Mouse (Mus musculus): ENCODE results near the gene Pcdh15.

Pcdh15 gene

GRCm38 (mm10) chr10:73098966-73099845 lies at the start of gene Pcdh15:
Pcdh15 (plus strand) TSS chr10:73099342.
- peak; percentile 6 for DNase-seq

DNA sequence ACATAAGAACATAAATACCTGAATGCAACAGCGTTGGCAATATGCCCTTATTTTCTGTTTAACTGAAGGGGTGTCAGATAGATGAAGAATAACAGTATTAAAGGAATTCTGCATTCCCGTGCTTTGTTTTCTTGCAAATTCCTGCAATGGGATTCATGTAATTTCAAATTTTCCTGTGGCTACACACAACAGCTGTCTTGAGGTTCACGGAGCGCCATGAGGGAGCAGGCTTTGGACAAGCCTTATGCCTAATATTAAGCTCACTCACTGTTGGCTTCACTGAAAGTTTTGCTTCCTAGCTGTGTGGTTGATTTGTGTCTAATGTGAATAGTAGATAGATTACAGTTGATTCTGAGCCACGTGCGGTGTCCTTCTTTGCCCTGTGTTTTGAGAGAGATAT lies 47.1 kb upstream of the Pcdh15 start:
- no peak for DNase-seq

DNA sequence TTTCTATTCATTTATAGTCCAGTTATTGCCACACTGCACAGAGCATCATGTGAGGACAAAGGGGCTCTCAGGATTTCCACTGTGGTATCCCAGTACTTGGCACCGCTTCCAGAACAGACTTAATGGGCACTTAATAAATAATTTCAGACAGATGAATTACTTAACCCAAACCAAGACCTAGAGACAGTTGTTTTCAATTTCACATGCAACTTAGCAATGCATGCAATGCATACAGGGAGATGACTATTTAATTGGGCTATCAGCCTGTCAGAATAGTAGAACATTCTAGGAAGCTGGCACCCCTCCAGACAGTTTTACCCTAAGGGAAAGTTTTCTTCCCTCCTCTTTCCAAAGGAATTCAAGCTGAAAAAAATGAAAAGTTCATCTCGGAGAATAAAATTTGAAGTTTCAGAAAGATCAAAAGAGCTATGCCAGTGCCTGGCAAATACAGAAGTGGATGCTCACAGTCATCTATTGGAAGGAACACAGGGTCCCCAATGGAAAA lies 39.4 kb upstream of the Pcdh15 start:
- DNase-seq = peak; percentile 7

GRCm38 (mm10) chr10:73086703-73087102 lies 12.4 kb upstream of the Pcdh15 start:
- no peak for DNase-seq

DNA sequence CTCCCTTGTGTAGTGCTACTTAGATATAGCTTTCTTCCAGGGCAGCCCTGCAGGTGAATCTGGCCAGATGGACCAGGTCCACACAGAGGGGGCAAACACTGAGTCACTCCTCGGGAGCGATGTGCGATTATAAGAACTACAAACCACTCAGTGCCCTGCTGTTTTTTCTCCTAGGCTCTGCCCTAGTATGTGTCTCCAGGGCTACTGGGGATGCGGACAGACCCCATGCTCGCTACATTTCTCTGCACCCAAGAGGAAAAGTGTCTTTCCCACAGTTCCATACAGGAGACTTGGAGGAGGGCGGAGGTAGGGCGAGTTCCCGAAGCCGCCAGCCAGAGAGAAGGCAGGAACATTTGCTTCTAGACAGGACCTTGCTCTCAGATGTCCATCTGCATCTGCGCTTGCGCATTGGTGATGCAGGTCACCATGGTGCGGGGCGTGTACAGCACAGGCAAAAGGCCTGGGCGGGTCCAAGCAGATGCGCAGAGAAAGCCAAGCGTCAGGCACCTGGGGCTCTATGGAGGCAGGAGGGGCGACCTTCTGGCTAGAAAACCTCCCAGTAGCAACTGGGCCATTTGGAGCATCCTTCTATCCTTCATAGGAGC lies 2.5 kb upstream of the Pcdh15 start:
- no peak for DNase-seq

DNA sequence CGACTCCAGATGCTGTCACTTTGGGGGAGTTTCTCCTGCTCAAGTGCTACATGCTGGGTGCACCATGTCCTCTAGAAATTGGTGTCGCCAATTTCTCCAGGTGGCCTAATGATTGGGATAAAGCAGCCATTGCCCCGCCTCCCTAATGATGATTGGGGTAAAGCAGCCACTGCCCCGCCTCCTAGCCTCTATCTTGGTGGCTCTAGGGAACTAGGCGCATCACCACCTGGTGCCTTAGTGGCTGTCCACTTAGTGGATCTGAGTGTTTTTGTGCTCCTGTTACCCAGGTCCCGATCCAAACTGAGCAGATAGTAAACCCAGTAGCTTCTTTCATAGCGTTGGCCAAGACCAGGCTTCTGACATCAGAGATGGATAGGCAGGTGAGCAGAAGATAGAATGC lies 2.0 kb upstream of the Pcdh15 start:
- DNase-seq = no peak

- peak; percentile 77 for DNase-seq
Measured at GRCm38 (mm10) chr10:73097979-73098378, 1.2 kb upstream of the Pcdh15 start.

- peak; percentile 10 for DNase-seq
Measured at GRCm38 (mm10) chr10:73099846-73100241, 702 bp downstream of the Pcdh15 start.

GRCm38 (mm10) chr10:73103383-73103994 lies 4.3 kb downstream of the Pcdh15 start:
- peak; percentile 10 for DNase-seq

GRCm38 (mm10) chr10:73105893-73106292 lies 6.8 kb downstream of the Pcdh15 start:
- peak; percentile 51 for DNase-seq

DNA sequence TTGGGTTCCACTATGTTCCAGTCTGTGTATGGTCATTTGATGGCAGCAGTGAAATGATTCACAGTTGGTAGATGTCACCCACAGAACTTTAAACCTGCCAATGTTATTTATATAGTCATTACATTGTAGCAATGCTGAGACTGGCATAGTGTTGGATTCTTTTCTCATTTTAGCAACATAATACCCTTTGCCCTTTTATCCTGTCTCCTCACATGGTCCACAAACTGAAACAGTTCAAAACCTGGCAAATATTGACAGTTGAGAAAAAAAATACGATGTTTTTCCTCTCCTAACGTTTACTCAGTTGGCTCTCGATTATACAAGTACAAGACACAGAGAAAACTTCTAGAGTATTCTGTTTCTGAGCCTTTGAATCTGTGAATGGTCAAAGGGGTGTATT lies 38.8 kb downstream of the Pcdh15 start:
- DNase-seq = no peak

GRCm38 (mm10) chr10:73147543-73147942 lies 48.4 kb downstream of the Pcdh15 start:
- DNase-seq = no peak

DNA sequence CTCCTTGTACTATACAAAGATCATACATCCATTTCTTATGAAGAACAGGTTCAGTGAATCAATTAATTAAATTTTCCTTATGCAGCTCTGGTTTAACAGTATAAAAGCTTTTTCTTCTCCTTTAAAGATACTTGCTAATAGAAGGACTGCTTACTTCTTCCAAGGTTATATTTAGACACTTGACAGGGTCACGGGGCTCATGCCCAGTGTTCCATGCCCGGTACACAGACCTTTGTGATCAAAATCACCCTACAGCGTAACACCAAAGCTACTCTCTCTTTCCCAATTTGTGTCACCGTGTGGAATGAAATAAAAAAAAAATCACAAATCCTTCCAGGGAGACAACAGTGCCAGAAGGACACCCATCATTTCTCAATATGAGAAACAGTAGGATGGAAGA lies 48.8 kb downstream of the Pcdh15 start:
- DNase-seq = no peak

- DNase-seq = no peak
Measured at GRCm38 (mm10) chr10:73154544-73154943, 55.4 kb downstream of the Pcdh15 start.

GRCm38 (mm10) chr10:73161757-73162156 lies 62.6 kb downstream of the Pcdh15 start:
- DNase-seq = no peak

DNA sequence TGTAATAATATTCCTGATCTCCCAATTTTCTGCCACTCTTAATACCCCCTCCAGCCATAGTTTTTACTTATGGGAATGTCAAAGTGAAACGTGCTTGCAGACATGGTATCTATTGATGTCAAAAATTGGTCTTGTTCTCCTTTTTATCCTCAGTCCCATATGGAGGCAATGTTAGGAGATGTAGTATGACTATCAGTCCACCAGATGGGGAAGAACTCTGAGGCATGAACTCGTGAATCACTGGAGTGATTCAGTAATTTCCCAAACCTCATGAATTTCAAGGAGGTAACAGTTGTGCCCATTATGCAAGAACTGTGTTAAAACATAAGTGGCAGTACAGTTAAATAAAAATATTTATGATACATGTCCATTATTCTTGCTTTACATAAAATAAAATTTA lies 116.9 kb downstream of the Pcdh15 start:
- DNase-seq = no peak

DNA sequence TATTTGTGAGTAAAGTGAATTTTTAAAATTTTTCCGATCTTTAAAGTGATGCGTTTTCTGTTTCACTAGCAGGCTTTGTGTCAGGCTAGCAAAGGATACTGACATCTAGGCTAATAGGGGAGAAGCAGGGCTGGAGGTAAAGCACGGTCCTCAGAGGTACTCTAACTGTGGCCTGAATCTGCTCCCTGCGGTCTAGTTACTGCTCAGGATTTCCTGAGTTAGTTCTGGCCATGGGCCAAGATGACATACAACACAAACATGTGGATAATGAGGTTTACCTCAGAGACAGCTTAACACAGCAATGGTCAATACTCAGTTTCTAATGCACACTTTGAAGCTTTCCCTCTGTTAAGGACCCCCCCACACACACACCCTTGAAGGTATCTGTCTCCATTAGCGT lies 143.2 kb downstream of the Pcdh15 start:
- DNase-seq = no peak

- no peak for DNase-seq
Measured at GRCm38 (mm10) chr10:73280438-73280837, 181.3 kb downstream of the Pcdh15 start.

GRCm38 (mm10) chr10:73296456-73296855 lies 197.3 kb downstream of the Pcdh15 start:
- DNase-seq = no peak

DNA sequence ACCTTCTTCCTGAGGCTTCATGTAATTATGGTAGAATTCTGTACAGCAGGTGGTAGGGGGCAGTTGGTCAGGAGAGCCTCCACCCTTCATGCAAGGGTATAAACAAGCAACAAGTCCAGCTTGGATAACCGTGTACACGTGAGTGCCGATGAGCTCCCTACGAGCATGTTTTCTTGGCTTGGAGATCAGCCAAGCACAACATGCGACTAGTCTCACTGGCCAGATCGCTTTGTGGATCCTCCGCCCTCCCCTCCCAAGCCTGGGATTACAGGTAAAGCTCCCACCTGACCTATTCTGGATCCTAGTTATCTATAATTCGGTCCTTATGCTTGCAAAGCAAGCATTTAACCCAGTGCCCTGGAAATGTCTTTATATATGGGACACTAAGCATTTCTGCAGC lies 202.8 kb downstream of the Pcdh15 start:
- no peak for DNase-seq

GRCm38 (mm10) chr10:73306677-73307076 lies 207.5 kb downstream of the Pcdh15 start:
- DNase-seq = no peak

- no peak for DNase-seq
Measured at GRCm38 (mm10) chr10:73326861-73327260, 227.7 kb downstream of the Pcdh15 start.

DNA sequence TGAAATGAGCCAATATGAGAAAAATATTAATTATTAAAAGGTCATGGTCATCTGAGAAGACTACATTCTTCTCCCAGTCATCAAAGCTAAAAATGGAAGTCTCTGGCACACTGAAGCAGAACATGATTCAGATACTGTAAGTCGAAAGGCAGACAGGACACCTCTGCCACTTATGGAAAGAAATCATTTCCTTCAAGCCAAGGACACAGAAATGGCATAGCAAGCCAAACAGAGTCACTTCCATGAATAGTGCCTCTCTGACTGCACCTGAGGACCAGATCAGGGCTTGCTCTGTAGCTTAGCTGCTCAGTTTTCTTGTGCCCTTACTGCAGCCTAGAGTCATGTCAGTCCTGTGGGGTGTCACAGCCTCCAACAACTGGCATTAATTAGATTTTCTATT lies 234.3 kb downstream of the Pcdh15 start:
- DNase-seq = no peak

GRCm38 (mm10) chr10:73379001-73379400 lies 279.9 kb downstream of the Pcdh15 start:
- no peak for DNase-seq

Data from kidney, postnatal 10 days (tissue).